ENCODE assay signal across 8 mouse cellular contexts in genomic region chr7:84086039-84086829, GRCm38 (mm10). TPM values are rescaled to one million over a fixed set of nuclear protein-coding genes. Genes with fewer than 3 reads are reported as not detected.
DNase-seq lines count a peak whose midpoint lies in the region; ATAC-seq lines count a peak whose summit lies in the region.

Gene Cemip, minus strand, starts transcription at chr7:84086502.

- no peaks in the 10 kb centered on the region for H3K9me3 ChIP-seq in forebrain, embryonic 13.5 days (replicated peaks)
- H3K9me3 ChIP-seq in heart, embryonic 16.5 days (replicated peaks; ENCODE audit: control insufficient read depth, low read length): no peaks in the 10 kb centered on the region
- H3K9me3 ChIP-seq in liver, embryonic 11.5 days (ENCODE audit: control insufficient read depth, low read length): no peaks in the 10 kb centered on the region
- H3K9me3 ChIP-seq in stomach, embryonic 14.5 days (ENCODE audit: control insufficient read depth, low read depth, low read length): no peaks in the 10 kb centered on the region

- peak; percentile 5 for DNase-seq in c-Kit-positive CD71-positive TER-119-positive erythroid progenitor cells, embryonic 14.5 days (ENCODE audit: low spot score)
- DNase-seq in kidney, postnatal 14 days: peak; percentile 90
- DNase-seq in liver, embryonic 11.5 days (ENCODE audit: low spot score): peak; percentile 76
- DNase-seq in naive thymus-derived CD4-positive, alpha-beta T cell, adult 2 months (ENCODE audit: low read depth): peak; percentile 48

- peak within 1 kb of the TSS; percentile 81 for H3K4me2 ChIP-seq in forebrain, embryonic 13.5 days
- H3K4me2 ChIP-seq in heart, embryonic 16.5 days (ENCODE audit: low read depth, low read length): peak within 1 kb of the TSS; percentile 73
- H3K4me2 ChIP-seq in liver, embryonic 11.5 days: peak within 1 kb of the TSS; percentile 56
- H3K4me2 ChIP-seq in stomach, embryonic 14.5 days (replicated peaks; ENCODE audit: low read depth, low read length): peak within 1 kb of the TSS; percentile 76

- H3K36me3 ChIP-seq in forebrain, embryonic 13.5 days (ENCODE audit: poor library complexity, severe bottlenecking): no peaks in the 10 kb centered on the region
- no peaks in the 10 kb centered on the region for H3K36me3 ChIP-seq in heart, embryonic 16.5 days (ENCODE audit: control insufficient read depth, insufficient read depth)
- H3K36me3 ChIP-seq in liver, embryonic 11.5 days (ENCODE audit: control insufficient read depth, insufficient read depth, low read length): no peaks in the 10 kb centered on the region
- H3K36me3 ChIP-seq in stomach, embryonic 14.5 days (ENCODE audit: control insufficient read depth, insufficient read depth, low read length): no peaks in the 10 kb centered on the region

- peaks cover 42% of the 10 kb centered on the region for H3K27me3 ChIP-seq in forebrain, embryonic 13.5 days
- peaks cover 20% of the 10 kb centered on the region for H3K27me3 ChIP-seq in heart, embryonic 16.5 days (ENCODE audit: control insufficient read depth, insufficient read depth, low read length)
- H3K27me3 ChIP-seq in liver, embryonic 11.5 days (replicated peaks; ENCODE audit: control insufficient read depth, insufficient read depth, low read length): peaks cover 34% of the 10 kb centered on the region
- H3K27me3 ChIP-seq in stomach, embryonic 14.5 days (ENCODE audit: control insufficient read depth, insufficient read depth, low read length): peaks cover 18% of the 10 kb centered on the region

- peaks cover 14% of the 10 kb centered on the region for H3K4me1 ChIP-seq in forebrain, embryonic 13.5 days
- H3K4me1 ChIP-seq in heart, embryonic 16.5 days (ENCODE audit: control insufficient read depth, insufficient read depth, low read length): peaks cover 14% of the 10 kb centered on the region
- H3K4me1 ChIP-seq in liver, embryonic 11.5 days (replicated peaks; ENCODE audit: control insufficient read depth, insufficient read depth, low read length): no peaks in the 10 kb centered on the region
- H3K4me1 ChIP-seq in stomach, embryonic 14.5 days (ENCODE audit: control insufficient read depth, insufficient read depth, low read length): no peaks in the 10 kb centered on the region

- under 1% methylated on average over 54 of the region's 54 CpGs for WGBS in forebrain, embryonic 13.5 days
- WGBS in heart, embryonic 16.5 days: 2% methylated on average over 54 of the region's 54 CpGs
- 1% methylated on average over 54 of the region's 54 CpGs for WGBS in liver, embryonic 11.5 days
- WGBS in stomach, embryonic 14.5 days: 1% methylated on average over 54 of the region's 54 CpGs

- H3K27ac ChIP-seq in forebrain, embryonic 13.5 days: no peak within 1 kb of the TSS
- H3K27ac ChIP-seq in heart, embryonic 16.5 days (ENCODE audit: low read length): no peak within 1 kb of the TSS
- H3K27ac ChIP-seq in liver, embryonic 11.5 days (ENCODE audit: low read depth, low read length): no peak within 1 kb of the TSS
- no peak within 1 kb of the TSS for H3K27ac ChIP-seq in stomach, embryonic 14.5 days (ENCODE audit: low read length)

- H3K4me3 ChIP-seq in forebrain, embryonic 13.5 days: peak within 1 kb of the TSS; percentile 48
- peak within 1 kb of the TSS; percentile 44 for H3K4me3 ChIP-seq in heart, embryonic 16.5 days (ENCODE audit: low read length)
- H3K4me3 ChIP-seq in liver, embryonic 11.5 days (ENCODE audit: low read depth, low read length): peak within 1 kb of the TSS; percentile 28
- peak within 1 kb of the TSS; percentile 35 for H3K4me3 ChIP-seq in stomach, embryonic 14.5 days (ENCODE audit: low read depth, low read length)

- ATAC-seq in CD4-positive, CD25-positive, alpha-beta regulatory T cell, adult 4 months: peak; percentile 72
- peak; percentile 92 for ATAC-seq in forebrain, embryonic 13.5 days
- peak; percentile 72 for ATAC-seq in heart, embryonic 16.5 days (replicated peaks; ENCODE audit: extremely low read depth, insufficient read depth, low FRiP score)
- peak; percentile 52 for ATAC-seq in liver, embryonic 11.5 days (replicated peaks; ENCODE audit: low FRiP score)
- peak; percentile 74 for ATAC-seq in stomach, embryonic 14.5 days (ENCODE audit: insufficient number of reproducible peaks, insufficient read depth, low FRiP score, low read depth)

- H3K9ac ChIP-seq in forebrain, embryonic 13.5 days: peak within 1 kb of the TSS; percentile 68
- H3K9ac ChIP-seq in heart, embryonic 16.5 days (ENCODE audit: low read length): peak within 1 kb of the TSS; percentile 41; the same call in 1 of the 2 replicates
- H3K9ac ChIP-seq in liver, embryonic 11.5 days (ENCODE audit: low read depth, low read length): no peak within 1 kb of the TSS
- H3K9ac ChIP-seq in stomach, embryonic 14.5 days (replicated peaks; ENCODE audit: low read depth, low read length): no peak within 1 kb of the TSS

RNA-seq across cellular contexts. Expression of gene Cemip, which starts in this region (rescaled TPM):
- under 1 TPM in 1 of 2 experiments, not detected in 1; 0.19 TPM for polyA plus RNA-seq in CD4-positive, CD25-positive, alpha-beta regulatory T cell, adult 4 months (2017; shearing (Covaris generic))
- 0.55 and 0.81 TPM in 2 replicates for polyA plus RNA-seq in forebrain, embryonic 13.5 days (2015; fragmentation: Nextera tagmentation; extraction: Ambion mirVana)
- polyA plus RNA-seq in heart, embryonic 16.5 days (2015; fragmentation: Nextera tagmentation; extraction: Ambion mirVana): 0.32 and 0.64 TPM in 2 replicates
- 0.14 and 0.15 TPM in 2 replicates for polyA plus RNA-seq in liver, embryonic 11.5 days (2014; fragmentation: Nextera tagmentation; extraction: Ambion mirVana)
- polyA plus RNA-seq in stomach, embryonic 14.5 days (2014; fragmentation: Nextera tagmentation; extraction: Ambion mirVana): 0.36 and 0.42 TPM in 2 replicates

Comparison
In these comparisons a context has a peak if more than half of its experiments do, and no peak if none do; other contexts are left out.
1. Peak in ATAC-seq in CD4-positive, CD25-positive, alpha-beta regulatory T cell, adult 4 months; RNA of the gene not detected or under 1 TPM.
2. Peak in ATAC-seq, H3K4me3 ChIP-seq, H3K9ac ChIP-seq and H3K4me2 ChIP-seq in forebrain, embryonic 13.5 days; RNA of the gene not detected or under 1 TPM.
3. Peak in ATAC-seq, H3K4me3 ChIP-seq, H3K9ac ChIP-seq and H3K4me2 ChIP-seq in heart, embryonic 16.5 days; RNA of the gene not detected or under 1 TPM.
4. Peak in DNase-seq, ATAC-seq, H3K4me3 ChIP-seq and H3K4me2 ChIP-seq in liver, embryonic 11.5 days; RNA of the gene not detected or under 1 TPM.
5. Peak in ATAC-seq, H3K4me3 ChIP-seq and H3K4me2 ChIP-seq in stomach, embryonic 14.5 days; RNA of the gene not detected or under 1 TPM.
6. DNase-seq: peak in every context shown above with its lines; median percentile 90 in kidney, postnatal 14 days; 76 in liver, embryonic 11.5 days; 48 in naive thymus-derived CD4-positive, alpha-beta T cell, adult 2 months; 5 in c-Kit-positive CD71-positive TER-119-positive erythroid progenitor cells, embryonic 14.5 days.